Mouse (Mus musculus): ENCODE data around the gene Tmsb10. TPM values are rescaled to one million over a fixed set of nuclear protein-coding genes. Genes with fewer than 3 reads are reported as not detected.
A peak's percentile ranks its signal among the peaks of the same experiment; 100 is the strongest.

Gene Tmsb10
- polyA plus RNA-seq, 1 experiment: 39.2 TPM

GRCm38 (mm10) chr6:72956199-72957092 lies 2.1 kb downstream of the Tmsb10 start:
- DNase-seq (ENCODE audit: low read depth): no peak

DNA sequence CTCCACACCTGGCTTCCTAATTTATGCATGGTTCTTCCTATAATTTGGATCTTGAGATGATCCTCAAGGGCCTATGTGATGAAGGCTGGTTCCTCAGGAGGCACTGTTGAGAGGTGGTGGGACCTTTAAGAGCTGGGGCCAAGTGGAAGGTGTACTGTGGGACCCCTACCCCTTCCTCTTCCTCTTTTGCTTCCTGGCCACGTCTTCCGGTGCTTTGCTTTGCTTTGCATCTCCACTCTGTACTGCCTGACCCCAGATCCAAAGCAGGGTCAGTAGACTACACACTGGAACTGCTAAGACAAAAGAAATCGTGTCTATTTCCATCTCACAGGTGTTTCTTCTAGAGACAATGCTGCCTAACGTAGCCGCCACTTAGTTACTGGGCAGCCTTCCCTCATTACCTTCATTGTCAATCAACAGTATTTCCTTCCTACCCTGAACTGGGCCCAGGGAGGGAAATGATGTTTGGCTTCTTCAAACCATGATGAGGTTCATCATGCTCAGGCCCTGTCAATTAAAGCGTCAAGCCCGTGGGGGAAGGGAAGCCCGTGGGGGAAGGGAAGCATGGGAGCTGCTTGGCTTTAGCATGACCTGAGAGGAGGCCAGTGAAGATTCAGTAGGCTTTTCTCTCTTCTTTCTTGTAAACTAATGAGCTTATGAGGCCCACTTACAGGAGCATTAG lies 2.9 kb downstream of the Tmsb10 start:
- no peak for DNase-seq (ENCODE audit: low read depth)

DNA sequence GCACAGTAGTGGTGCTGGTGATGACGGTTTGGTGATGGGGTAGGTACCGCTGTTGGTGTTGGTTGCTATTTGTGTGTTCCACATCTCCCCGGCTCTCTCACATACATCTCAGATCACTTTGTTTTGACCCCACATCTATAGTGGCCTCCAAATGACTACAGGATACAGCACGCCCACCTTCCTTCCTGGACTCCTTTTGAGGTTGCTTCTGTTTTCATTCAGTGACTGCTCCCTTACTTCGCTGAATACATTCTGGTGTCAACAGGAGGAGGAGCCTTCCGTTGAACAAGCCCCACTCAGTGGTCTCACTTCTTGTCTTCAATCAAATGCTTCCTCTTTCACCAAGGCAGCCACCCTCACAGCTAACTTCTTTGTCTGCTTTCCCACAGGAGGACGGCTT lies 3.8 kb downstream of the Tmsb10 start:
- DNase-seq (ENCODE audit: low read depth): no peak

- no peak for DNase-seq (ENCODE audit: low read depth)
These were observed 5.6 kb downstream of the Tmsb10 start for GRCm38 (mm10) chr6:72952967-72953366.

DNA sequence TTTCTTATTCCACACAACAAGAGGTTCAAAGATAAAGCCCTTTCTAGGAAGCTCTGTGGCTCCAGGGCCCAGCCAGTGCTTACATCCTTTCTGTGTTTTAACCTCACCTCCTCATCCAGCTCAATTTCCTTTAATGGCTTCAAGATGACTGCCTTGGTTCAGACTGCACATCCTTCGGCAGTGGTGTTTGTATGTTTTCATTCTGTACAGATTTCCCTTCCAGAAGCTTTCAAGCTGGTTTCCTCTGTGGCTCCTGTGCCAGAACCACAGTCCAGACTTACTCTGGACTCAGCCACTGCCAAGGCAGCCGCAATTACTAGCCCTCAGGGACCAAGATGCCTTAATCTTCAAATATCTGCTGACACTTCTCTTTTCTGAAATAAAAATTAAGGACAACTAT lies 6.3 kb downstream of the Tmsb10 start:
- DNase-seq (ENCODE audit: low read depth): no peak

DNA sequence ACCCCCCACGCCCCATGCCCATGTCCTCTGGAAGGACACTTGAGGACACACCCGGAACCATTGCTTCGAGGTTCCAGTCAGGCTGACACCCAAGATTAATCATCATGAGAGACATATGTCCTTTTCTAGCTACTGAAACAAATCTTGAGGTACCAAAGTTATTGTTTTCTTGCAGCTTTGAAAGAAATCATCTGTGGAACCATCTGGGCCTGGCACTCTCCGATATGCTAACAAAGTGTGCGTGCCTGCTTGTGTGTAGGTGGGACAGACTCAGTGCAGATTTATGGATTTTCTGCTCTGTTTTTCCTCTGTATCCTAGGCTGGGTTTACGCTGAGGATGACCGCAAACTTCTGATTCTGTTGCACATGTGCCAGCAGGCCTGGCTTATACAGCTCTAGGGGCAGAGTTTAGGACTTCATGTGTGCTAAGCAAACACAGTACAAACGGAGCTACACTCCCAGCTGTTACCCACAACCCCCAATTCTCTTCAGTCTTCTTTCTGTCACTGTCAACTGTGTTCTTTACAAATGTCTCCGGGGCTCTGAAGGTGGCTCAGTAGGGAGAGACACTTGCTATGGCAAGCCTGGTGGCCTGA lies 9.3 kb downstream of the Tmsb10 start:
- no peak for DNase-seq (ENCODE audit: low read depth)

- DNase-seq (ENCODE audit: low read depth): no peak
These were observed 10.2 kb downstream of the Tmsb10 start for GRCm38 (mm10) chr6:72948392-72948791.

GRCm38 (mm10) chr6:72947960-72948359 lies 10.6 kb downstream of the Tmsb10 start:
- no peak for DNase-seq (ENCODE audit: low read depth)

DNA sequence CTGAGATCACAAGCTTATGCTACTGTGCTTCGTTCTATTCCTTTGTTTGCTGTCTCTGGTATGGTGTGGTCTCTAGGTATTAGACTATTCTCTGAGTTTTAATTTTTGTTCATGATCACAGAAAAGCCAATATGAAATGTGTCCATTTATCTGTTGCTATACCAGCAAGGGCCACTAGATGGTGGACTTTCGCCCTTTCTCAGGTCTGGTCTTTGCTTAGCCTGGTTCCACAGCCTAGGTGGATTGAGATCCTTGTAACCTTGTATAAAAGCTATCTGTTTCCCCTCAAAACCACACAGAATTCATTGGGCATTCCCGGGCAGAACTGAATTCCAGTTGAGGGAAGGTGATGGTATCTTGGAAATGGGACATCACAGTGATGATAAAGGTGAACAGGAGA lies 18.1 kb downstream of the Tmsb10 start:
- no peak for DNase-seq (ENCODE audit: low read depth)

- no peak for DNase-seq (ENCODE audit: low read depth)
These were observed 20.7 kb downstream of the Tmsb10 start for GRCm38 (mm10) chr6:72937859-72938258.

GRCm38 (mm10) chr6:72937430-72937829 lies 21.1 kb downstream of the Tmsb10 start:
- no peak for DNase-seq (ENCODE audit: low read depth)

GRCm38 (mm10) chr6:72932955-72933354 lies 25.6 kb downstream of the Tmsb10 start:
- DNase-seq (ENCODE audit: low read depth): no peak

- DNase-seq (ENCODE audit: low read depth): no peak
These were observed 27.0 kb downstream of the Tmsb10 start for GRCm38 (mm10) chr6:72931533-72931932.

GRCm38 (mm10) chr6:72929795-72930398 lies 28.7 kb downstream of the Tmsb10 start:
- peak; percentile 66 for DNase-seq (ENCODE audit: low read depth)

- peak; percentile 59 for DNase-seq (ENCODE audit: low read depth)
These were observed 31.6 kb downstream of the Tmsb10 start for GRCm38 (mm10) chr6:72926755-72927482.

DNA sequence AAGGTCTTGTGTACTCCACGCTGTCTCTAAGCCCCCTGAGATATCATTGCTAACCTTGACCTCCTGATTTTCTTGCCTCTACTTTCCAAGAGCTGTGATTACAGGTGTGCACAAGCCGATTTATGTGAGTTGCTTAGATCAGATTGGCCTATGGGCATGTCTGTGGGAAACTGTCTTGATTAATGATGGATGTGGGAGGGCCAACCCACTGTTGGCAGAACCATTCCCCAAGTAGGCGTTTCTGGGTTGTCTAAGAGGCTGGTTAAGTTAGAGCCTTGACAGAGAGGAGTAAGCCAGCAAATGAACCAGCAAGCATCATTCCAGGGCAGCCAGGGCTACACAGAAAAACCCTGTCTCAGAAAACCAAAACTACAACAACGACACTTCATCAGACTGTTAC lies 32.5 kb downstream of the Tmsb10 start:
- peak; percentile 93 for DNase-seq (ENCODE audit: low read depth)

GRCm38 (mm10) chr6:72923381-72923780 lies 35.2 kb downstream of the Tmsb10 start:
- DNase-seq (ENCODE audit: low read depth): no peak

DNA sequence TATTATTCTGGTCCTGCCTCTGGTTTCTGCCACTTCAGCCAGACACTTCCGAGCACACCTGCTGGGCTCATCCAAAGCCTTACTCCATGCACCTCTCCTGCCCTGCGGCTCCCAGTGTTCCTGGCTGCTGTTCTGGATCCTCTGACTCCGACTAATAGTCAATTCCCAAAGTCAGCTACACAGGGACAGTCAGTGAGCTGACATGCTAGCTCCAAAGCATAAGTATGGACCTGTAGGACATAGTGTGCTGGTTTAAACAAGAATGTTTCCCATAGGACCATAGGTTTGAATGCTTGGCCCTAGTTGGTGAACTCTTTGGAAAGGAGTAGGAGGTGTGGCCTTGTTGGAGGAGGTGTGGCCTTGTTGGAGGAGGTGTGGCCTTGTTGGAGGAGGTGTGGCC lies 37.5 kb downstream of the Tmsb10 start:
- DNase-seq (ENCODE audit: low read depth): no peak

DNA sequence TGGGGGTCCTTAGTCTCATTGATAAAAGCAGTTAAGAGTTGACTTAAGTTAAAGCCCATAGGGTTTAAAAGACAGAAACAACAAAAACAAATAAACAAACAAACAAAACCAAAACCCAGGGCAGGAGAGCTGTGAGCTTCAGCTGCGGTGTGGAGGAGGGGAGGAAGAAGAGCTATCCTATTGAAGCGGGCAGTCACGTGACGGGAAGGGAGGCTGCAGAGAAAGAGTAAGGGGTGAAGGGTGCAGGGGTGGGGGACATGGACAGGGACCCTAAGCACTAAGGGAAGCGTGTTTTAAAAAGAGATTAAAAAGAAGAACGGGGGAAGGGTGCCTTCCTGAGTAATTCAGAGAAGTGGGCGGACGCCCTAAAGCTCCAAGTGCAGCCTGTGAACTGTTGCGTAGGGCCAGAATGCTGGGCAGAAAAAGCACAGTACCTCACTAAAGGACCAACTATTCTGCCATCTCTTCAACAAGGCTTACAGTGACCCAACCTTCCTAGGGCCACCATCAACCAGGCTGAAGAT lies 40.0 kb downstream of the Tmsb10 start:
- DNase-seq (ENCODE audit: low read depth): no peak

DNA sequence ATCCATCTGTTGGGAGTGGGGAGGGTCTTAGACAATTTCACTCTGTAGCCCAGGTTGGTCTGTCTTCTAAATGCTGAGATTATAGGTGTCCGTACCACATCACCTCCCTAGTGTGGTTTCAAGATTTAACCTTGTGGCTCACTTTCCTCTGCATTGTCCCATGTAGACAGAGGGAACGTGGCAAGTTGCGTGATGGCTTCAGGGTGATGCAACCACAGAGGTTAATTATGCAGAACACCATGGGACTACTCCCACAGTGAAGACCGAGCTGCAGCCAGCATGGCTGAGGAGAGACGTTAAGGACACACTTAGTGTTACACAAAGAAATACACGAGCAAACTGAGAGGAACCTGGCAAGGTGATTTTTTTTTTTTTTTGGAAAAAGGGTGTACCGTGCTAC lies 42.2 kb downstream of the Tmsb10 start:
- no peak for DNase-seq (ENCODE audit: low read depth)

DNA sequence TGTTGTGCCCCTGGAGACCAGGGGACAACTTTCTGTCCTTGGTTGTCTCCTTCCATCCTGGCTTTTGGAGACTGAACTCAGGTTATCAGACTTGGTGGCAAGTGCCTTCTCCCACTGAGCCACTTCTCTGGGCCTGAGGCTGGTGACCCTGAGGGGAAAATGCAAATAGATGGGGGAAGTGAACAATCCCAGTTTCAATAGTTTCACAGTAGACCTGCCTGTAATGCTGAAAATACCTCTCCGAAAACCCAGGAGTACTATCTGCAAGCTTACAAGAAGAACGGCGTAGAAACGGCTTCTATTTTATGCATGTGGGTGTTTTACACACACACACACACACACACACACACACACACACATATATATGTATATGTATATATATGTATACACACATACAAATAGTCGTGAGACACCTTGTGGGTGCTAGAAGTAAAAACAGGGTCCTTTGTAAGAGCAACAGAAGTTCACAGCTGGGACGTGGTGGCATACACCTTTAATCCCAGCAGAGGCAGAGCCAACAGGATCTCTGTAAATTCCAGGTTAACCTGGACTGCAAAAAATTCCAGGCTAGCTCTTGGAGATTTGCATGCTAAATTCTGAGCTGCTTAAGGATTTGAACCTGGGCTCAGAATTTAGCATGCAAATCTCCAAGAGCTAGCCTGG lies 44.3 kb downstream of the Tmsb10 start:
- DNase-seq (ENCODE audit: low read depth): no peak
